Mouse (Mus musculus) heart, embryonic 14.5 days (tissue): ENCODE results near the gene Stfa3. TPM values are rescaled to one million over a fixed set of nuclear protein-coding genes. Genes with fewer than 3 reads are reported as not detected.
"Not testable (repeated sequence)": the region's sequence is repeated elsewhere in the genome, so short reads cannot be mapped to it uniquely, and the experiment has no call there.

Experiments
- ATAC-seq: fragments of 200-750 bp; cut with Nextera tagmentation; 2 replicates; pipeline ENCODE4 v1.8.0; 2017; ENCODE audit warnings: low read depth, moderate TSS enrichment; ENCODE audit not compliant: insufficient number of reproducible peaks, insufficient read depth, low FRiP score
- H3K27ac ChIP-seq, 2 experiments: fragments of 200-500 bp in 1 of 2; fragments of 300-500 bp in 1 of 2; sonication (generic) in 1 of 2; replicated peaks in 1 of 2; 2 replicates each; pipeline ENCODE4 v1.5.1; 2012 to 2014; ENCODE audit warnings: low read depth in 2 of 2, low read length in 2 of 2, control low read depth in 1 of 2, mild to moderate bottlenecking in 1 of 2, mixed read lengths in 1 of 2; ENCODE audit not compliant: control insufficient read depth in 1 of 2, insufficient read depth in 1 of 2
- H3K27me3 ChIP-seq: fragments of 300-500 bp; sonication (generic); 2 replicates; pipeline ENCODE4 v1.6.1; 2014; ENCODE audit warnings: mild to moderate bottlenecking, low read length, control low read depth; ENCODE audit not compliant: control insufficient read depth, insufficient read depth
- H3K36me3 ChIP-seq: fragments of 300-500 bp; sonication (generic); 2 replicates; pipeline ENCODE4 v1.6.1; 2014; ENCODE audit warnings: mild to moderate bottlenecking, control low read depth, low read length, mixed read lengths; ENCODE audit not compliant: control insufficient read depth, insufficient read depth
- H3K4me1 ChIP-seq, 2 experiments: fragments of 200-500 bp in 1 of 2; fragments of 300-500 bp in 1 of 2; sonication (generic) in 1 of 2; 2 replicates each; pipeline ENCODE4 v1.6.1; 2012 to 2014; ENCODE audit warnings: low read length in 2 of 2, control low read depth in 1 of 2, mixed read lengths in 1 of 2; ENCODE audit not compliant: control insufficient read depth in 2 of 2, insufficient read depth in 2 of 2
- H3K4me2 ChIP-seq: fragments of 300-500 bp; sonication (generic); 2 replicates; pipeline ENCODE4 v1.6.1; 2014; ENCODE audit warnings: mild to moderate bottlenecking, low read length
- H3K4me3 ChIP-seq, 2 experiments: fragments of 200-500 bp in 1 of 2; fragments of 300-500 bp in 1 of 2; sonication (generic) in 1 of 2; 2 replicates each; pipeline ENCODE4 v1.5.1; 2012 to 2014; ENCODE audit warnings: low read length in 2 of 2, mild to moderate bottlenecking in 2 of 2, control low read depth in 1 of 2, low read depth in 1 of 2, moderate library complexity in 1 of 2; ENCODE audit not compliant: control insufficient read depth in 1 of 2, insufficient read depth in 1 of 2
- H3K9ac ChIP-seq: fragments of 300-500 bp; sonication (generic); 2 replicates; pipeline ENCODE4 v1.6.1; 2014; ENCODE audit warnings: mild to moderate bottlenecking, low read length
- H3K9me3 ChIP-seq: fragments of 300-500 bp; sonication (generic); 2 replicates; pipeline ENCODE4 v1.6.1; 2016; ENCODE audit warnings: low read length, control low read depth; ENCODE audit not compliant: control insufficient read depth
- WGBS: fragments of 180-500 bp; shearing (Covaris S2); extraction: QIAGEN DNeasy Blood & Tissue Kit; methylation state at CpG from one replicate; pipeline ENCODE4 v1.1.7; 2014; 5-methylcytosine and 5-hydroxymethylcytosine counted together
- polyA plus RNA-seq: library from polyadenylated mRNA; unstranded; fragments of >200 nt; fragmentation: Nextera tagmentation; extraction: Ambion mirVana; gene quantifications from 2 replicates; pipeline ENCODE4 v1.2.1, GENCODE M21; 2014

The Stfa3 gene
- polyA plus RNA-seq, 1 experiment from 2014 or later, result not detected

GRCm38 (mm10) chr16:36420979-36421378 is 34.2 kb downstream of the Stfa3 start:
- H3K4me3 ChIP-seq, H3K9me3 ChIP-seq, H3K4me2 ChIP-seq, H3K36me3 ChIP-seq, H3K9ac ChIP-seq, ATAC-seq, H3K27ac ChIP-seq, H3K4me1 ChIP-seq, H3K27me3 ChIP-seq: not testable (repeated sequence)
- WGBS, result 80% methylated on average over 1 of the region's 1 CpGs

GRCm38 (mm10) chr16:36408357-36408756 is 46.8 kb downstream of the Stfa3 start, which contains the start of gene Stfa2:
Gene Stfa2, minus strand, starts transcription at chr16:36408457.
- Histone ChIP-seq H3K9ac (no peak within 1 kb of the TSS), H3K27ac (no peak within 1 kb of the TSS), H3K4me1 (no peaks in the 10 kb centered on the region), H3K4me3 (no peak within 1 kb of the TSS), H3K4me2 (no peak within 1 kb of the TSS), H3K27me3 (no peaks in the 10 kb centered on the region), H3K9me3 (no peaks in the 10 kb centered on the region), H3K36me3 (no peaks in the 10 kb centered on the region)
- no peak for ATAC-seq

Other genes starting within 250 kb of the Stfa3 start
- gene Gm5416, start 245.0 kb downstream of the Stfa3 start, polyA plus RNA-seq, result not detected in 2 replicates
- gene 2010005H15Rik, start 233.9 kb downstream of the Stfa3 start, polyA plus RNA-seq, result not detected in 2 replicates
- gene Stfa1, start 178.4 kb downstream of the Stfa3 start, polyA plus RNA-seq, result 1.1 and 3.9 TPM in 2 replicates
- gene BC117090, start 121.1 kb downstream of the Stfa3 start, polyA plus RNA-seq, result not detected in 2 replicates
- gene BC100530, start 87.6 kb downstream of the Stfa3 start, polyA plus RNA-seq, result 1.0 and 2.2 TPM in 2 replicates
- not detected in 2 replicates for gene Stfa2, start 46.9 kb downstream of the Stfa3 start, polyA plus RNA-seq
- gene Casr, start 106.7 kb upstream of the Stfa3 start, polyA plus RNA-seq, result not detected in 2 replicates
- gene Cd86, start 210.7 kb upstream of the Stfa3 start, polyA plus RNA-seq, result 1.2 and 1.3 TPM in 2 replicates
- gene Ildr1, start 238.6 kb upstream of the Stfa3 start, polyA plus RNA-seq, result 0.09 TPM in 1 of 2 replicates, not detected in the other